Mouse (Mus musculus) forebrain, embryonic 14.5 days (tissue): ENCODE data around the gene 1600002K03Rik. TPM values are rescaled to one million over a fixed set of nuclear protein-coding genes. Genes with fewer than 3 reads are reported as not detected.
A peak's percentile ranks its signal among the peaks of the same experiment; 100 is the strongest.
"Not testable (repeated sequence)": the region's sequence is repeated elsewhere in the genome, so short reads cannot be mapped to it uniquely, and the experiment has no call there.

Source experiments
- ATAC-seq: fragments of 200-750 bp; cut with Nextera tagmentation; 2 replicates; pipeline ENCODE4 v1.8.0; 2017; ENCODE audit warnings: mild to moderate bottlenecking, moderate library complexity
- DNase-seq: peaks from one replicate; pipeline ENCODE4 v3.0.0-alpha.2; 2015; ENCODE audit warnings: low spot score
- H3K27ac ChIP-seq: fragments of 300-500 bp; sonication (generic); 2 replicates; pipeline ENCODE4 v1.5.1; 2014; ENCODE audit warnings: low read depth, mild to moderate bottlenecking, control low read depth, low read length, moderate library complexity
- H3K27me3 ChIP-seq: fragments of 300-500 bp; sonication (generic); replicated peaks from 2 replicates; pipeline ENCODE4 v1.6.1; 2014; ENCODE audit warnings: low read length, control low read depth, mixed read lengths; ENCODE audit not compliant: control insufficient read depth, insufficient read depth
- H3K36me3 ChIP-seq: fragments of 300-500 bp; sonication (generic); 2 replicates; pipeline ENCODE4 v1.6.1; 2014; ENCODE audit warnings: low read length, control low read depth; ENCODE audit not compliant: control insufficient read depth, insufficient read depth
- H3K4me1 ChIP-seq: fragments of 300-500 bp; sonication (generic); 2 replicates; pipeline ENCODE4 v1.6.1; 2014; ENCODE audit warnings: antibody characterized with exemption, low read length, control low read depth; ENCODE audit not compliant: control insufficient read depth, insufficient read depth
- H3K4me2 ChIP-seq: fragments of 300-500 bp; sonication (generic); 2 replicates; pipeline ENCODE4 v1.6.1; 2014; ENCODE audit warnings: mild to moderate bottlenecking, control low read depth, low read length
- H3K4me3 ChIP-seq: fragments of 300-500 bp; sonication (generic); 2 replicates; pipeline ENCODE4 v1.5.1; 2014; ENCODE audit warnings: low read depth, low read length, control low read depth
- H3K9ac ChIP-seq: fragments of 300-500 bp; sonication (generic); 2 replicates; pipeline ENCODE4 v1.6.1; 2014; ENCODE audit warnings: mild to moderate bottlenecking, low read length, control low read depth, moderate library complexity
- H3K9me3 ChIP-seq: fragments of 300-500 bp; sonication (generic); replicated peaks from 2 replicates; pipeline ENCODE4 v1.6.1; 2016; ENCODE audit warnings: low read length, control low read depth, mixed read lengths; ENCODE audit not compliant: control insufficient read depth
- WGBS: fragments of 180-500 bp; shearing (Covaris S2); extraction: QIAGEN DNeasy Blood & Tissue Kit; methylation state at CpG from one replicate; pipeline ENCODE4 v1.1.7; 2014; 5-methylcytosine and 5-hydroxymethylcytosine counted together
- polyA plus RNA-seq: library from polyadenylated mRNA; unstranded; fragments of >200 nt; fragmentation: Nextera tagmentation; extraction: Ambion mirVana; gene quantifications from 2 replicates; pipeline ENCODE4 v1.2.1, GENCODE M21; 2014

The 1600002K03Rik gene
- polyA plus RNA-seq, 1 experiment from 2014 or later, result 9.0 TPM

DNA sequence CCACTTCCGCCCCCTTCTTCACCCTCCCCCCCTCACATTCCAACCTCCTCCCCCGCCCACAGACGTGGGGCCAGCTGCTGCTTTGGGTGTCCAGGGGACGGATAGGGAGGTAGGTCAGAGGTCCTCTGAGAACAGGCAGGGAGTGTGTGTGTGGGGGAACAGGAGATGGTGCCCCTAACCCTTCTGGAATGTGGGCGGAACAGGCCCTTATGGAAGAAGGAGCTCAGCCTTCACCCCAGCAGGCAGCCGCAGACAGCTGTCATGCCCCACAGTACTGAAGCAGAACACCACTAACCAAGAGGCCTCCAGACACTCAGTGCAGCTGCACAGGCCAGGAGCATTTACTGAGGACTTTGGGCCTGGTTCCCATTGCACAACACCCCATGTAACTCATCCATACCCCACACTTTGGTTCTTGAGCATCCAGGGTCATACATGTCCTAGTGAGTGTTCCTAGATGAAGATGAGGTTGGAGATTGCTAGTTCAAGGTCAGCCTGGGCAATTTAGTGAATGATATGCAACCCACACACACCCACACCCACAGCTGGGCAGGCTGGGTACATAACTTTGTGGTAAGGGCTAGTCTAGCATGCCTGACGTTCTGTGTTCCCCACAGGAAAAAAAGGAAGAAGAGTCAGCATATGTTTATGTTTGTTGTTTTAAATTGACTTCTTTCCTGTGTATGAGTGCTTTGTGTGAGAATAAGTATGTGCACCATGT, 11.1 kb upstream of the 1600002K03Rik start:
- Histone ChIP-seq H3K4me2 (no peak overlapping the region), H3K27me3 (no peaks in the 10 kb centered on the region), H3K27ac (no peak overlapping the region), H3K9me3 (no peaks in the 10 kb centered on the region), H3K36me3 (peaks cover 19% of the 10 kb centered on the region), H3K4me1 (peaks cover 27% of the 10 kb centered on the region), H3K9ac (no peak overlapping the region), H3K4me3 (no peak overlapping the region)
- ATAC-seq, result no peak
- no peak for DNase-seq
- WGBS, result 15% methylated on average over 7 of the region's 7 CpGs

DNA sequence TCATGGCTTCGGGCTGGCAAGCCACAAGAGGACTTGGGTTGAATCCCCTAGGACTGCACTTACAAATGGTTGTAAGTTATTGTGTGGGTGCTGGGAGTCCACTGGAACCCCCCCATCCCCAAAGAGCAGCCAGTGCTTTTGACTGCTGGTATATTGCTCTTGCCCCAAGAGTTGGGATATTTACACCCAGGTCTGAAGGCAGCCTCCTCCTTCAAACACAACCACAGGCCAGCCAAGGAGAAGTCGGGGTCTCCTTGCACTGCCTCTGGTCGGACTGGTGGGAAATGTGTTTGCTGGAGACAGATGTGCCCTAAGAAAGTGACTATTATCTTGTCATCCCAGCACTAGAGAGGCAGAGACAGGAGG, 10.5 kb upstream of the 1600002K03Rik start:
- Histone ChIP-seq H3K36me3 (peaks cover 14% of the 10 kb centered on the region), H3K4me3 (no peak overlapping the region), H3K4me1 (peaks cover 30% of the 10 kb centered on the region), H3K27ac (no peak overlapping the region), H3K9me3 (no peaks in the 10 kb centered on the region), H3K27me3 (no peaks in the 10 kb centered on the region), H3K9ac (no peak overlapping the region), H3K4me2 (no peak overlapping the region)
- WGBS, result 82% methylated on average over 3 of the region's 3 CpGs
- DNase-seq, result no peak
- ATAC-seq, result no peak

DNA sequence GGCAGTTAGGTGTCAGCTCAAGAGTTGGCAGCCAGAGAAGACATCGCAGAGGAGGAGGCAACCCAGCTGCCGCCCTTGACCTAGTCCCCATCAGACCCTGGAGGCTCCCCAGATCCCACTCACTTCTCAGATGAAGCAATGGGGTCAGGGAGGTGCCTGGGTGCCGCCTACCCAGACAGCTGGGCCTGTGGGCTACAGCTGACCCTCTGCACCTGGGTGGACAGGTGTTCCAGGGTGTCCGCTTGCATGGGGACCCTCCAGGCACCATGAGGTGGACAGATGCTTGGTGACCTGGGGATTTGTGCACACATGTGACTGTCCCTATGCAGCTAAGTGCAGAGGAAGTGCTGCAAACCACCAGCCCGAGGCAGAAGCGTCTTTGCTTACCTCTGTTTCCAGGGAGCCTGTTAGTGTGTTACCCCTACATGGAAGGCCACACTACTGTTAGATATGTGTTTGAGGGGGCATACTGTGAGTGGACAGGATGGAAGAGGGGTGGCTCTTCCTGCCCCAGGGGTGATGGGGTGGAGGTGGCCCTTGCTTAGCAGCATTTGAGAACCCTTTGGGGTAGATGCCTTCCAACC, 9.9 kb upstream of the 1600002K03Rik start:
- no peak for ATAC-seq
- H3K9ac ChIP-seq, result no peak overlapping the region
- H3K9me3 ChIP-seq, result no peaks in the 10 kb centered on the region
- H3K4me3 ChIP-seq, result no peak overlapping the region
- no peak overlapping the region for H3K27ac ChIP-seq
- H3K36me3 ChIP-seq, result peaks cover 9% of the 10 kb centered on the region; the same call in 1 of the 2 replicates
- 87% methylated on average over 6 of the region's 6 CpGs for WGBS
- peaks cover 30% of the 10 kb centered on the region for H3K4me1 ChIP-seq
- no peak for DNase-seq
- no peaks in the 10 kb centered on the region for H3K27me3 ChIP-seq
- H3K4me2 ChIP-seq, result no peak overlapping the region

DNA sequence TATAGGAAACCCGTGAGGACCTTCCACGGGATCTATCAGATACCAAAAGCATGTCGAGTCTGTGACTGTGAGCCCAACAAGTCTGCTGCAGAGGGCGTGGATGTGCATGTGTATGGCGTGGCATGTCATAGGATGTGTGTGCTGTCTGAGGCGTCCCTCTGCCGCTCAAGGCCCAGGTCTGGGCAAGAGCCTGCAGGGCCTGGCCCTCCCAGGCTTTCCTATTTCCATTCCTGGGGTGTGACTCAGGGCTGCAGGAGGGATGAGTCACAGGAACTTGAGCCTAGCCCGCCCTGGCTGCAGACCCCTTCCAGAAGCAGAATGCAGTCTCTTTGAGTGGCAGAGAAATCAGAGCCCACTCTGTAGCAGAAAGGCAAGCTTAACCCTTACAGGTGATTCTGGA, 9.0 kb upstream of the 1600002K03Rik start:
- ATAC-seq (no peak), DNase-seq (no peak)
- WGBS, result 77% methylated on average over 8 of the region's 8 CpGs
- no peaks in the 10 kb centered on the region for H3K9me3 ChIP-seq
- H3K27ac ChIP-seq, result no peak overlapping the region
- peaks cover 29% of the 10 kb centered on the region for H3K4me1 ChIP-seq
- 0 out of 2 replicates have a peak, but pooled peaks cover 1% of the 10 kb centered on the region for H3K36me3 ChIP-seq
- no peak overlapping the region for H3K4me2 ChIP-seq
- H3K27me3 ChIP-seq, result no peaks in the 10 kb centered on the region
- H3K4me3 ChIP-seq, result no peak overlapping the region
- no peak overlapping the region for H3K9ac ChIP-seq

DNA sequence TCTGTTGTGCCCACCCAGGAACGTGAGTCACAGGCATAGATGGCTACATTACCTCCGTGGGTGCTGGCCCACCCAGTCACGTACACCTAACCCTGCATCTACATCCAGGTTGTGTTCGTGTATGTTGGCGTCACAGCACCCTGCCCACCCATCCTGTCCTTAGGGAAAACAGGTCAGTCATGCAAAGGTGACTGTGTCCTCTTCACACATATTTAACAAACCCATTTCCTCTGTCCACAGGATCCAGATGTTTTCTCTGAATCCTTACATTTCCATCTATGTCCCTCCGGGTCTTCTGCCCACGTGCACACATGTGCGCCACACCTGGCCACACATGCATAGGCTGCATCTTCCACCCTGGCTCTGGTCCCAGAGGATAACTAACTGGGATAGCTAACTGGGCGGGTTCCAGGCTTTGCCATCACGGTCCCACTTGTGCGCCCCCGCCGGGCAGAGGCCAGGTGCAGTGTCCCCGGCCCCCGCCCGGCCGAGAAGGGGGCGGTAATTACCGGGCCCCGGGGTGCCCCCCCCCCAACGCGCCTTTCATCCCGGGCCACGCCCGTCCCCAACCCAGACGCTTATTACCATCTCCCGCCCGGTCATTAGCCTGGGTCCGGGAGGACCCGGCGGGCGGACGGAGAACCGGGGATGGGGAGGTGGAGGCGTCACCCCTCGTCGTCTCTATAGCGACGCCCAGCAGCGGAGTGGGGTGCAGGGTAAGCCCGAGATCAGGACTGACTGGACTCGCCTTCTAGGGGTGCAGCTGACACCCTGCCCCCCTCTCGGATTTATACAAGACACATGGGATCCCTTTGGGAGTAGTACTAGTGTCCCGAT, 8.4 kb upstream of the 1600002K03Rik start:
- 10% methylated on average over 44 of the region's 44 CpGs for WGBS
- ATAC-seq (no peak), DNase-seq (no peak)
- no peaks in the 10 kb centered on the region for H3K9me3 ChIP-seq
- H3K36me3 ChIP-seq, result peaks cover 1% of the 10 kb centered on the region; the same call in 1 of the 2 replicates
- H3K9ac ChIP-seq, result peak overlapping the region; percentile 66
- no peaks in the 10 kb centered on the region for H3K27me3 ChIP-seq
- H3K4me3 ChIP-seq, result peak overlapping the region; percentile 36
- H3K27ac ChIP-seq, result peak overlapping the region; percentile 44; the same call in 1 of the 2 replicates
- H3K4me2 ChIP-seq, result peak overlapping the region; percentile 81
- H3K4me1 ChIP-seq, result peaks cover 33% of the 10 kb centered on the region

DNA sequence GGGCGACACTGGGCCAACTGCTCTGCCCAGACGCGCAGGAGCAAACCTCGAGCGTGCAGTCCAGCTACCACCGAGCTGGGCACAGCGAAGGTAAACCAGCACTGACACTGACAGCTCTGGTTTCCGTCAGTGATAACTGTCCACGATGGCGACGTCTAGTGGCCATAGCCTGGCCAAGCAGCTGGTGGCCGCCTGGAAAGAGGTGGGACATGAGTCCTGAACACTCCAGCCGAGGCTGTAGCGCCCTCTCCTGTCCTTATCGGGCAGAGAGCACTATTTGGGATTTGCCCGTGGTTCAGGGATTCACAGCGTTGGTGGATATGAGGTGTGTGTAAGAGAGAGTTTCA, 7.8 kb upstream of the 1600002K03Rik start:
- peaks cover 38% of the 10 kb centered on the region for H3K4me1 ChIP-seq
- 0% methylated on average over 17 of the region's 17 CpGs for WGBS
- ATAC-seq (peak; percentile 36), DNase-seq (peak; percentile 96)
- peak overlapping the region; percentile 66 for H3K9ac ChIP-seq
- peak overlapping the region; percentile 36 for H3K4me3 ChIP-seq
- H3K4me2 ChIP-seq, result peak overlapping the region; percentile 81
- peak overlapping the region; percentile 44; the same call in 1 of the 2 replicates for H3K27ac ChIP-seq
- H3K27me3 ChIP-seq, result no peaks in the 10 kb centered on the region
- H3K9me3 ChIP-seq, result no peaks in the 10 kb centered on the region
- H3K36me3 ChIP-seq, result peaks cover 7% of the 10 kb centered on the region

DNA sequence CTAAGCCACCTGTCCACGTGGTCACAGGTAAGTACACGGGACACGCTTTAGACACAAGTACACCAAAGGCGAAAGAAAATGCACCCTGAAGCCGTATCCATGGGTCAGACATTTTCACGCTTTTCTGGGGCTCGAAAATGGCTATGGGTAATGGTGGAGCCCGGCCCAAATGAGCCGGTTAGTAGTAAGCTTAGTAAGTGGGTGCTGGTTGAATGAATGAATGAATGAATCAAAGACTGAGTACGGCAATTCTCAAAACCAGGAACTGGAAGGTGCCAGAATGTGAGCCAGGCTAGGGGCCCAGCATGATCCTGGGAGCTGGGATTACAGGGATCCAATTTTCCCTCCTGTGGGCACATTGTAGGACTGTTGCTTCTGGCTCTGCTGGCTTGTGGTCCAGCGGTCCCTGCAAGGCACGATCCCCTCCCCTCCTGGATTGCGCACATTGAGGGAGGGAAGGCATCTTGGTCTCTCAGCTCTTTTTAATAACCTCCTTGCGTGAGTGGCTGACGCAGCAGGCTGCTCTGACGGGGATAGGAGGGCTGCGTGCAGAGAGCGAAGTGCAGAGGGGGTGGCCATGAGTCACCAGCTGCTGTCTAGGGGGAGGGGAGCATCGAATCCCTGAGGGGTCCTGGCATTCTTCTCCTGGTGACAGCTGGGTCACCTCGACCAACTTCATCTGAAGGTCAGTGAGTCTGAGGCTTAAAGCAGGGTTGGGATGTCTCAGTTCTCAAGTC, 7.2 kb upstream of the 1600002K03Rik start, which contains the start of gene Cirbp:
TSS of gene Cirbp (plus strand) at position 594 of the 737 bp plus-strand sequence.
- peak within 1 kb of the TSS; percentile 36 for H3K4me3 ChIP-seq
- H3K36me3 ChIP-seq, result peaks cover 13% of the 10 kb centered on the region
- ATAC-seq (no peak), DNase-seq (no peak)
- H3K4me2 ChIP-seq, result peak within 1 kb of the TSS; percentile 81
- H3K9me3 ChIP-seq, result no peaks in the 10 kb centered on the region
- no peaks in the 10 kb centered on the region for H3K27me3 ChIP-seq
- peak within 1 kb of the TSS; percentile 66 for H3K9ac ChIP-seq
- 14% methylated on average over 20 of the region's 20 CpGs for WGBS
- H3K4me1 ChIP-seq, result peaks cover 38% of the 10 kb centered on the region
- H3K27ac ChIP-seq, result peak within 1 kb of the TSS; percentile 66

DNA sequence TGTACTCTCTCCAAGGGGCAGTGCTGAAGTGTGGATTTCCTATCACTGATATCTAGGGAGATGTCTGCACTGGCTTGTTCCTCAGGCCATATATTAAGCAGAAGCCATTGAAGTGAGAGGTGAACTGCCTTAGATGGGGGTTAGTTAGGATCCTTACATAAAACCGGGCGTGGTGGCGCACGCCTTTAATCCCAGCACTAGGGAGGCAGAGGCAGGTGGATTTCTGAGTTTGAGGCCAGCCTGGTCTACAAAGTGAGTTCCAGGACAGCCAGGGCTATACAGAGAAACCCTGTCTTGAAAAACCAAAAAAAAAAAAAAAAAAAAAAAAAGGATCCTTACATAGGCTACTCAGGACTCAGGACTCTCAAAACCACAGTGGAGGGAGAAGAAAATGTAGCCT, 6.6 kb upstream of the 1600002K03Rik start:
- 93% methylated on average over 4 of the region's 4 CpGs for WGBS
- not testable (repeated sequence) for H3K9me3 ChIP-seq, DNase-seq, H3K4me3 ChIP-seq, ATAC-seq, H3K27me3 ChIP-seq
- H3K27ac ChIP-seq, result peak overlapping the region; percentile 66; the same call in 1 of the 2 replicates
- H3K4me2 ChIP-seq, result peak overlapping the region; percentile 81
- H3K9ac ChIP-seq, result peak overlapping the region; percentile 43; the same call in 1 of the 2 replicates
- H3K36me3 ChIP-seq, result peaks cover 19% of the 10 kb centered on the region
- H3K4me1 ChIP-seq, result peaks cover 32% of the 10 kb centered on the region
